Mouse (Mus musculus): ENCODE measurements around the gene Ranbp2. TPM values are rescaled to one million over a fixed set of nuclear protein-coding genes. Genes with fewer than 3 reads are reported as not detected.

Ranbp2 gene
- polyA plus RNA-seq, 1 experiment from 2014 or later = 38.7 TPM

DNA sequence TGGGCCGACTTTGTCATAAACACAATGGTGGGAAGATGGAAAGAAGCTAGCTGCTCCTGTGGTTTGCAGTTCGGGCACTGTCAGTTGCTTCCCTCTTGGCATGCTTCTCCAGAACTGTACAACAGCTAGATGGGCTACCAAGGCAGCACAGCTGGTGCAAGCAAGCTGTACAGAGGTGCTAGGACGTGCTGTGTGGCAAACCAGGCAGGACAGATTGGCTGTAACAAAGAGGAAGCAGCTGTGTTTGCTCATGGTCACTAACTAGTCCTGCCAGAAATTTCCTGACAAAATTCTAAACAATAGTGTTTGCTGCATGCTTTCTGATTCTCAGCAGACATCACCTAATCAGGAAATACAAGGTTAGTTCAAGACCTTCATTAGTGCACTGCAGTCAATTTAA lies 30.0 kb upstream of the Ranbp2 start:
- no peak for ATAC-seq (replicated peaks; ENCODE audit: low FRiP score)
- 94% methylated on average over 3 of the region's 3 CpGs for WGBS

DNA sequence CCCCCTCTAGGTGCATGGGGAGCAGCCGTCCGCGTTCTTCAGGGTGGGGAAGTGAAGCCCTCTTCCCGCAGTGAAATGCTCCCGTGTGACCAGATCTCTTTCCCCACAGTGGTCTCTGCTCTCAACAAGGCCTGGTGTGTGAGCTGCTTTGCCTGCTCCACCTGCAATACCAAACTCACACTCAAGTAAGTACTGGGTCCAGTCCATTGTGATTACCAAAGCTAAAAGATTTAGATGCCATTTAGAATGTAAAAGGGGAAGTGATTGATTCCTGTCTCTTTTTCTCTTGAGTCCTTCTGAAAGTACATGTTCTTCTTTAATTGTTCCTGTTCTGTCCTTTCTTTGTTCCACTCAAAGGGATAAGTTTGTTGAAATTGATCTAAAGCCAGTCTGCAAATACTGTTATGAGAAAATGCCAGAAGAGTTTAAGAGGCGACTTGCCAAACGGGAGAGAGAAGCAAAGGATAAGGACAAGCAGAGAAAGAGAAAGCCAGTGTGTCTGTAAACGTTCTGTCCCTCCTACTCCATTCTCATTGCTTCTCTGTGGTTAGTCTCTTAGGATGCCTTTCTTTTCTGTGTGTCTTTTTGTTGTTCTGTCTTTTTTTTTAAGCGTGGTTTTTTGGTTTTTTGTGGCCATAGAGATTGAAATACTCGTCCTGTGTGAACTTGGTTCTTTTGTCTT lies 28.3 kb upstream of the Ranbp2 start:
- Histone ChIP-seq H3K4me3 (ENCODE audit: low read depth, low read length) (no peak overlapping the region), H3K27ac (ENCODE audit: low read depth, low read length) (no peak overlapping the region), H3K36me3 (ENCODE audit: control insufficient read depth, insufficient read depth, low read length) (peaks cover 5% of the 10 kb centered on the region; the same call in 1 of the 2 replicates), H3K9me3 (ENCODE audit: control insufficient read depth, low read length) (no peaks in the 10 kb centered on the region), H3K9ac (ENCODE audit: low read length) (no peak overlapping the region), H3K4me1 (replicated peaks; ENCODE audit: control insufficient read depth, insufficient read depth, low read length) (no peaks in the 10 kb centered on the region), H3K27me3 (ENCODE audit: control insufficient read depth, insufficient read depth, low read length) (no peaks in the 10 kb centered on the region), H3K4me2 (ENCODE audit: low read depth, low read length, severe bottlenecking) (no peak overlapping the region)
- whole genome bisulfite sequencing = 84% methylated on average over 10 of the region's 10 CpGs
- ATAC-seq (replicated peaks; ENCODE audit: low FRiP score) (no peak), DNase-seq (ENCODE audit: low spot score) (no peak)

More for the DNA sequence above, 30.0 kb upstream of the Ranbp2 start:
- no peak for DNase-seq (ENCODE audit: low spot score)
- H3K36me3 ChIP-seq (ENCODE audit: control insufficient read depth, insufficient read depth, low read length) = peaks cover 5% of the 10 kb centered on the region; the same call in 1 of the 2 replicates
- H3K4me1 ChIP-seq (replicated peaks; ENCODE audit: control insufficient read depth, insufficient read depth, low read length) = no peaks in the 10 kb centered on the region
- no peak overlapping the region for H3K9ac ChIP-seq (ENCODE audit: low read length)
- H3K27me3 ChIP-seq (ENCODE audit: control insufficient read depth, insufficient read depth, low read length) = no peaks in the 10 kb centered on the region
- no peak overlapping the region for H3K4me3 ChIP-seq (ENCODE audit: low read depth, low read length)
- H3K9me3 ChIP-seq (ENCODE audit: control insufficient read depth, low read length) = no peaks in the 10 kb centered on the region
- H3K4me2 ChIP-seq (ENCODE audit: low read depth, low read length, severe bottlenecking) = no peak overlapping the region
- H3K27ac ChIP-seq (ENCODE audit: low read depth, low read length) = no peak overlapping the region

DNA sequence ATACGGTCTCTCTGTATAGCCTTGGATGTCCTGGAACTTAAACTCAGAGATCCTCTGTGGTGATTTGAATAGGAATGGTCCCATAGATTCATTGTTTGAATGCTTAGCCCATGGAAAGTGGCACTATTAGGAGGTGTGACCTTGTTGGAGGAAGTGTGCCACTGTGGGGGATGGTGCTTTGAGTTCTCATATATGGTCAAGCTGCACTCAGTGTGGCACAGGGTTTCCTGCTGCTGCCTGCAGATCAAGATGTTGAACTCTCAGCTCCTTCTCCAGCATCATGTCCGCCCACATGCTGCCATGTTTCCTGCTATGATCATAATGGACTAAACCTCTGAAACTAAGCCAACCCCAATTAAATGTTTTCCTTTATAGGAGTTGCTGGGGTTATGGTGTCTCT lies 18.8 kb upstream of the Ranbp2 start:
- H3K4me2 ChIP-seq (ENCODE audit: low read depth, low read length, severe bottlenecking) = no peak overlapping the region
- no peaks in the 10 kb centered on the region for H3K9me3 ChIP-seq (ENCODE audit: control insufficient read depth, low read length)
- H3K4me3 ChIP-seq (ENCODE audit: low read depth, low read length) = no peak overlapping the region
- H3K27me3 ChIP-seq (ENCODE audit: control insufficient read depth, insufficient read depth, low read length) = no peaks in the 10 kb centered on the region
- no peak for ATAC-seq (replicated peaks; ENCODE audit: low FRiP score)
- no peak overlapping the region for H3K9ac ChIP-seq (ENCODE audit: low read length)
- H3K36me3 ChIP-seq (ENCODE audit: control insufficient read depth, insufficient read depth, low read length) = no peaks in the 10 kb centered on the region
- H3K4me1 ChIP-seq (replicated peaks; ENCODE audit: control insufficient read depth, insufficient read depth, low read length) = no peaks in the 10 kb centered on the region
- H3K27ac ChIP-seq (ENCODE audit: low read depth, low read length) = no peak overlapping the region
- no peak for DNase-seq (ENCODE audit: low spot score)
- WGBS = 94% methylated on average over 2 of the region's 2 CpGs

DNA sequence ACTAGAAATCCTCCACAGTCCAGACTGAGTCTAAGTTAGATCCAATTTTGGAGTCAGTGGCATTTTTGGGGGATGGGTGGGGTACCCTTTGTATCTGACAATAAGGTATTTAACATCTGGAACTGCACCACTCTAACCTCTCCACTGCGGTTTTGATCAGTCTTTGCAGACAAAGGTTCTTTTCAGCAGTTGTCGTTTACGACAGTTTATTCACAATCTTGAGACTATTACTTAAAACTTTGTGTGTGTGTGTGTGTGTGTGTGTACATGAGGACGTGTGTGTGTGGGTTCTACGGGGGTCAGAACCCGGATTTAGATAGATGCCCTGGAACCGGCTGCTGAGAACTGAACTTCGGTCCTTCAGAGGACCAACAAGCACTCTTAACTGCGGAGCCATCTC lies 870 bp upstream of the Ranbp2 start:
- Histone ChIP-seq H3K27ac (ENCODE audit: low read depth, low read length) (no peak overlapping the region), H3K4me1 (replicated peaks; ENCODE audit: control insufficient read depth, insufficient read depth, low read length) (no peaks in the 10 kb centered on the region; the same call in 1 of the 2 replicates), H3K9me3 (ENCODE audit: control insufficient read depth, low read length) (no peaks in the 10 kb centered on the region), H3K4me3 (ENCODE audit: low read depth, low read length) (peak overlapping the region; percentile 86), H3K36me3 (ENCODE audit: control insufficient read depth, insufficient read depth, low read length) (no peaks in the 10 kb centered on the region), H3K27me3 (ENCODE audit: control insufficient read depth, insufficient read depth, low read length) (no peaks in the 10 kb centered on the region), H3K9ac (ENCODE audit: low read length) (peak overlapping the region; percentile 85), H3K4me2 (ENCODE audit: low read depth, low read length, severe bottlenecking) (peak overlapping the region; percentile 77)
- DNase-seq (ENCODE audit: low spot score) (peak; percentile 52), ATAC-seq (replicated peaks; ENCODE audit: low FRiP score) (0 out of 2 replicates have a peak, but pooled peaks have one; percentile 8)
- WGBS = 24% methylated on average over 9 of the region's 9 CpGs

DNA sequence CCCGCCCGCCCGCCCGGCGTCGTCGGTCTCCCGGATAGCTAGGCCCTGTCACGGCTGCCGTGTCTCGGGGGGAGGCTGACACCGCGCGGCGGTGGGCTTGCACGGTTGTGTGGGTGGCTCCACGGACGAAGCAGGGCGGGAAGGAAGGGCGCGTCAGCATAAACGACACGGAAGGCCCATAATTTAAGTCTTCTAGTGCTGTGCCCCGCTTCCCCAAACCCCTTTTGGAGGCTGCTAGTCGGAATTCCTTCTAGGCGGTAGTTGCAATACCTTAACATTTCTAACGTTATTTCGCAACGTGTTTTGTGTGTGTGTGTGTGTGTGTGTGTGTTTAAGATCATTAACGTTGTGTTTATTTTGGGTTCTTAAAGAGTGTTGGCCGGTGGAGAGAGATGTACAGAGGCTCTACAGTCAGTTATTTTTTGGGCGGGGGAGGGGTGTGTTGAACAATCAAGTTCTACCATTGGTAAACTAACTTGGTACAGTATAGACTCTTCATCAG lies 611 bp downstream of the Ranbp2 start:
- no peak for DNase-seq (ENCODE audit: low spot score)
- H3K9me3 ChIP-seq (ENCODE audit: control insufficient read depth, low read length) = no peaks in the 10 kb centered on the region
- WGBS = under 1% methylated on average over 32 of the region's 32 CpGs
- peak overlapping the region; percentile 86 for H3K4me3 ChIP-seq (ENCODE audit: low read depth, low read length)
- peak overlapping the region; percentile 91; the same call in 1 of the 2 replicates for H3K27ac ChIP-seq (ENCODE audit: low read depth, low read length)
- H3K4me1 ChIP-seq (replicated peaks; ENCODE audit: control insufficient read depth, insufficient read depth, low read length) = no peaks in the 10 kb centered on the region; the same call in 1 of the 2 replicates
- H3K27me3 ChIP-seq (ENCODE audit: control insufficient read depth, insufficient read depth, low read length) = no peaks in the 10 kb centered on the region
- H3K4me2 ChIP-seq (ENCODE audit: low read depth, low read length, severe bottlenecking) = peak overlapping the region; percentile 60
- no peaks in the 10 kb centered on the region for H3K36me3 ChIP-seq (ENCODE audit: control insufficient read depth, insufficient read depth, low read length)
- H3K9ac ChIP-seq (ENCODE audit: low read length) = peak overlapping the region; percentile 81
- no peak; the same call in 1 of the 2 replicates for ATAC-seq (replicated peaks; ENCODE audit: low FRiP score)

DNA sequence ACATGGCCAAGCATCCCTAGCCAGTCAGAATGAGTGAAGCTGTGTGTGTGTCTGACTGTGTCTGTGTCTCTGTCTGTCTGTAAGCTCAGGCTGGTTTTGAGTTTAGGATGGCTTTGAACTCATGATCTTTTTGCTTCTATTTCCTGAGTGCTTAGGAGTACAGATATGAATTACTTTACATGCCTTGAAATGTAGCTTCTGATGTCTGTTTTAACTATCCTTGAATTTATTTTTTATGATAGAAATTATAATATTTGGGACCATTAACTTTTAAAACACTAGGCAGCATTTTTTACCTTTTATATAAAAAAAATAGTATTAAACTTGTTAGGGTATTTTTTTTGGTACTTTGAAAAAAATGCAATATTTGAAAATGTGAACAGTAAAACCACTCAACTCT lies 4.9 kb downstream of the Ranbp2 start:
- DNase-seq (ENCODE audit: low spot score) = no peak

DNA sequence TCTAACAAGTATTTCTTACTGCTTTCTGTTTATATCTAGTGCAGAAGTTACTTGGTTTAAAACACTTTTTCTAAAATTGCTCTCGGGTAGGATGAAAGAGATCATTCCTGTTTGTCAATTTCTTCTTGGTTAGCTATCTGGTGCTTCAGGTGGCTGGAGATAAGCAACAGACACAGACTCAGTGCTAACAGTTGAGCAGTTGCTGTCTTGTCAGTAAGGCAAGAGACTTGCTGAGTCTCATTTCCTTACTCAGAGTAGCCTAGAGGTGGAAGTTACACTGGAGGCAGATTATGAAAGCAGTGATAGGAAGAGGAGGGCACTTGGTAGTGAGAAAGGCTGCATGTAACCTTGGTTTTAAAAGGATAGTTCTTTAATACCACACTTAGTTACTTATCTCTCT lies 5.5 kb downstream of the Ranbp2 start:
- WGBS = 87% methylated on average over 1 of the region's 1 CpGs

More for the DNA sequence above, 4.9 kb downstream of the Ranbp2 start:
- no peaks in the 10 kb centered on the region; the same call in 1 of the 2 replicates for H3K4me1 ChIP-seq (replicated peaks; ENCODE audit: control insufficient read depth, insufficient read depth, low read length)
- no peaks in the 10 kb centered on the region for H3K27me3 ChIP-seq (ENCODE audit: control insufficient read depth, insufficient read depth, low read length)
- no peak overlapping the region for H3K4me2 ChIP-seq (ENCODE audit: low read depth, low read length, severe bottlenecking)
- H3K36me3 ChIP-seq (ENCODE audit: control insufficient read depth, insufficient read depth, low read length) = no peaks in the 10 kb centered on the region; the same call in 1 of the 2 replicates
- no peak overlapping the region for H3K9ac ChIP-seq (ENCODE audit: low read length)
- no peak overlapping the region for H3K27ac ChIP-seq (ENCODE audit: low read depth, low read length)
- ATAC-seq (replicated peaks; ENCODE audit: low FRiP score) = no peak
- H3K4me3 ChIP-seq (ENCODE audit: low read depth, low read length) = no peak overlapping the region
- no peaks in the 10 kb centered on the region for H3K9me3 ChIP-seq (ENCODE audit: control insufficient read depth, low read length)

GRCm38 (mm10) chr10:58459896-58460295 lies 13.2 kb downstream of the Ranbp2 start:
- H3K9ac ChIP-seq (ENCODE audit: low read length) = no peak overlapping the region
- H3K27me3 ChIP-seq (ENCODE audit: control insufficient read depth, insufficient read depth, low read length) = no peaks in the 10 kb centered on the region
- DNase-seq (ENCODE audit: low spot score) (no peak), ATAC-seq (replicated peaks; ENCODE audit: low FRiP score) (no peak)
- H3K27ac ChIP-seq (ENCODE audit: low read depth, low read length) = no peak overlapping the region
- H3K9me3 ChIP-seq (ENCODE audit: control insufficient read depth, low read length) = no peaks in the 10 kb centered on the region
- 96% methylated on average over 1 of the region's 1 CpGs for WGBS
- no peak overlapping the region for H3K4me3 ChIP-seq (ENCODE audit: low read depth, low read length)
- no peaks in the 10 kb centered on the region for H3K4me1 ChIP-seq (replicated peaks; ENCODE audit: control insufficient read depth, insufficient read depth, low read length)
- no peaks in the 10 kb centered on the region; the same call in 1 of the 2 replicates for H3K36me3 ChIP-seq (ENCODE audit: control insufficient read depth, insufficient read depth, low read length)
- H3K4me2 ChIP-seq (ENCODE audit: low read depth, low read length, severe bottlenecking) = no peak overlapping the region

More for the DNA sequence above, 5.5 kb downstream of the Ranbp2 start:
- no peaks in the 10 kb centered on the region for H3K27me3 ChIP-seq (ENCODE audit: control insufficient read depth, insufficient read depth, low read length)
- H3K4me3 ChIP-seq (ENCODE audit: low read depth, low read length) = no peak overlapping the region
- no peaks in the 10 kb centered on the region; the same call in 1 of the 2 replicates for H3K36me3 ChIP-seq (ENCODE audit: control insufficient read depth, insufficient read depth, low read length)
- H3K9ac ChIP-seq (ENCODE audit: low read length) = no peak overlapping the region
- no peak overlapping the region for H3K4me2 ChIP-seq (ENCODE audit: low read depth, low read length, severe bottlenecking)
- ATAC-seq (replicated peaks; ENCODE audit: low FRiP score) (no peak), DNase-seq (ENCODE audit: low spot score) (no peak)
- no peaks in the 10 kb centered on the region; the same call in 1 of the 2 replicates for H3K4me1 ChIP-seq (replicated peaks; ENCODE audit: control insufficient read depth, insufficient read depth, low read length)
- H3K27ac ChIP-seq (ENCODE audit: low read depth, low read length) = no peak overlapping the region
- H3K9me3 ChIP-seq (ENCODE audit: control insufficient read depth, low read length) = no peaks in the 10 kb centered on the region
